Mouse (Mus musculus) spleen, adult 12 weeks (tissue): Measurements from ENCODE around the gene Kpna6.

ENCODE experiments used
- DNase-seq: peaks from one replicate; pipeline ENCODE4 v3.0.0; 2022; ENCODE audit warnings: low spot score

The Kpna6 gene

DNA sequence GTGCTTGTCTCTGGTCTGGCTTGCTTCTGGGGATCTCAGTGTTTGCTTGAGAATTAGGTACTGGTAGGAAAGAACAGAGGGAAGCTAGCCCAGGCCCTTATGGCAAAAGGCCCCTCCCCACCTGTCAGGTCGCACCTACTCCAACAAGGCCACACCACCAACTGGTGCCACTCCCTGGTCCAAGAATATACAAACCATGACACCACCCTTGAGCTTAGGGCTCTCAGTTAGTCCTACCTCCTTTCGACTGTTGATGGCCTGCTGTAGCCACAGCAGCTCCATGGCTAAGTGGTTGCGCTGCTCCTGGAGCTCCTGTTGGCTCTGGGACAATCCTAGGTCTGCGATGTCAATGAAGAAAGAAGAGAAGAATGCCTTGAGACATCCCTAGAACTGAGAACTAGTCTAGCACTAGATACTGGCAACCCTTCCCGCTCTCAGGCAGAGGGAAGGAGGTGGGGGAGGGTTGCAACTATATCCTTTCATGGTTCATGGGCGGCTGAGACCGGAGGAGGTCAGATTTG, 55.4 kb downstream of the Kpna6 start:
- no peak for DNase-seq

DNA sequence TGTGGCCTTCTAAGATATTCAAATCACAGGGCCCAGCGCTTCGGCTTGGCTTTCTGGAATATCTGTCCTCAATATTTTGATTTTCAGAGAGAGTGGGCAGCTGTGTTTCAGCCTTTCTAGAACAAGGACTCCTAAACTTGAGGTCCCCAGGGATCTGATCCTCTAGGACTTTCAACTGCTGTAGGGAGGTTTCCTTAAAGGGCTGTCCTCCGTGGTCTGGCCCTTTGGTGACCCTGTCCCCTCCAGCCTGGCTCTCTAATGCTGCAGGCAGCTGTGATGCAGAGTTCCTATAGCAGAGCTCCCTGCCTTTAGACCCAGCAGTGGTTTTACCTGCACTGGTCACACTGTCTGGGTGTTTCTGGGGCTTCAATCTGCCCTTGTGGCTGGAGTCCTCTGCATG, 55.9 kb downstream of the Kpna6 start:
- DNase-seq, result no peak

DNA sequence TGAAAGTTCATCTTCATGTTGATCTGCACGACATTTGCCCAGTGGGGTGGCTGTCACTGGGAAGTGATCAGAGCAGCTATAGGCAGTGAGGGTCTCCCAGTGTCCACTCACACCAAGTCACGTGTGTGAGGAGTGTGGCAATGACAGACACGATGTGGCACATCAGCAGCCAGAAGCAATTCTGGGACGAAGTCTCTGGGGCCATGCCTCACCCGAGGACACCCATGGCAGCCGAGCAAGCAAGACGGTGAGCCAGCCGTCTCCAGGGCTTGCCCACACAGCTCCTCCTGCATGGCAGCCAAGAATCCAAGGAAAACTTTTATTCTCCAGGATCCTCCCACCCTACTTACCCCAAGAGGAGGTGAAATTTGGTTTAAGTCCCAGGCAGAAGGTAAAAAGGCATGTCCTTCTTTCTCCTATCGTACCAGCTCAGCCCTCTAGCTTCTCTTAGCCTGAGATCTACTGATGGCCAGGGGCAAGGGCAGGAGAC, 56.7 kb downstream of the Kpna6 start:
- no peak for DNase-seq

DNA sequence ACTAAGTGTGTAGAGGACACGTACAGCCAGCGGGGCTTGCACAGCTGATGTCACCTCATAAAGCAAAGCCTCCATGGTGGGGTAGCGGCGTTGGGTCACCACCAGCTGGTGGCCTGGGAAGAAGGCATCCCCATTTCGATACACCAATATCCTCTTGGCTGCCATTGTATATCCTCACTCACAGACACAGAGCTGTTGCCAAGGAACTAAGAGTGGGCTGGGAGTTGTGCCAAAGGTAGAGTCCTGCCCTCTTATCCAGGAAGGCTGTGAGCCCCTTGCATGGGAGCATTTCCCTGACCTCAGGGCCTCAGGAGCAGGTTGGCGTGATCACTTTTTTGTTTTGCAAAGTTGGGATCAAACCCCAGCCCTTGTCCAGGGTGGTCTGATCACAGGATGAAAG, 58.5 kb downstream of the Kpna6 start, which contains the start of gene Dcdc2b:
TSS of gene Dcdc2b (minus strand) at position 165 of the 400 bp plus-strand sequence.
- no peak for DNase-seq

DNA sequence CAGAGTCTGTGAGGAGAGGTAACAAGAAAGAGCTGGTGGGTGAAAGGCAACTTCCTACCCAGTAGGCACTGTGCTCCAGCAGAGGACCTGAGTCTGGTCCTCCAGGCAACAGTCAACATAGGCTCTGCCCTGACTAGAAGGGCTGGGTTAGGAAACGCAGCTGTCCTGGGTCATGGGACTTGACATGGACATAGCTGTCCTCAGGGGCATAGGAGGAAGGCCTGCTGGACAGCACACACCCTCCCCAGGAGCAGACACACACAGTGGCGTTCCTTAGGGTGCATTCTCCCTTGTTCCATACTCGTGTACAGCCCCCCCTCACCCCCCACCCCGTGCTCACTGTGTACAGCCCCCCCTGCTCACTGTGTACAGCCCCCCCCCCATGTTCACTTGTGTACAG, 62.1 kb downstream of the Kpna6 start:
- DNase-seq, result no peak

DNA sequence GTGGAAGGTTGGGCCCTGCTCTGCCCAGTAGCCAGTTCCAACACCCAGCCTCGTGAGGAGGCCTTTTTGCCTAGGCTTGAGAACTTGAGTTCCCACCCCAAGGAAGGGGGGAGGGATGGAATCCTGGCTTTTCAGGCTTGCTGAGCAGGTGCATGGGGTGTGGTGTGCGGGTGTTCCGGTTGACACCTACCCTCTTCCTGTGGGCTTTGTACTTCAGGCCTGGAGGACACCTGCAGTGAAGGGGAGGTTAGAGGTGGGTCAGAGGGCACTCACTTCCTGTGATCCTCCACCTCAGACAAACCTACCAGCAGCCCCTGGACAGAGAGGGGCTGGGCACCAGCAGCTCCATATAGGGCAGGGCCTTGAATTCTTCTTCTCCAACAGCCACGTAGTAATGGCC, 62.5 kb downstream of the Kpna6 start:
- no peak for DNase-seq

DNA sequence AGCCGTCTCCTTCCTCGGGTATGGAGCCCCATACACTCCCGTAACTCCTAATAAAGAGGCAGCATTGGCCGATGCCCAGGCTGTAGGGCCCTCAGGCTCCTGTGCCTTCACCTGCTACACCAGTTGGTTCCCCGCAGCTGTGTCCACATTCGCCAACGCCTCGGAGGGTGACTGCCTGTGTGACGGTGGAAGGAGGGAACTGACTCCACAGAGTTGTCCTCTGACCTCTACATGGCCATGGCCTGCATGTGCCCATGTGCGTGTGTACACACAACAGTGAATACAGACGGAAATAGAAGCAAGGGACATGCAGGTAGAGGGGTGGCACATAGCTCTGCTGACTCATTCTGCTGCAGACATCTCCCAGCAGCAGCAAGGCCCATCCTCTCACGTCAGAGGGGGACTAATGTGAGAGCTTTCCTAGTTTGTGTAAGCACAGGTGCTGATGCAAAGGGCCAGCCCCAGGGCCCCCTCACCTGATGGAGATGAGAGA, 63.4 kb downstream of the Kpna6 start:
- no peak for DNase-seq

DNA sequence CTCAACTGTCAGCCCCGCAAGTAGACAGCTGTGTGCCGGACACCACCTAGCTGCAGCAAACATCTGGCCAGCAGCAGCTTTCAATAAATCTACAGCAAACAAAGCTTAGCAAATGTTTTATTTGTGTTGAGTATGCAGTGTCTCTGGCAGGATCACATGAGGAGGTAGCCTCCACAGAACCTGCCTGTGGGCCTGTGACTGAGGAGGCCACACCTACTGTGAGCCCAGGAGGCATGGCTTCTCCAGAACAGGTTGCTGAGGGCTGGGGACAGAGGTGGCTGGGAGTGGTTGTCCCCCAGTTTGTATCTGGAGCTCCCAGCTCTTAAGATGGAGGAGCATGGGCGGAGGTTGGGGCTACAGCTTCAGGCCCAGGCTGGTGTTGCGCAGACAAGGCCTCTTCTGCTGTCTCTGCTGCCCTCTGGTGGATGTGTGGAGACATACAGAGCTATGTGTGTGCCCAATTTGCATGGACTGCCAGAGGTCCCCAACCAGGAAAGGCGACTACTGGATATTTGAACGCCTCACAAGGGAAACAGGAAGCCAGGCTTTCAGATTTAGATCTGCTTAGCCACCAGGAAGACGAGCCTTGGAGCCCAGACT, 64.0 kb downstream of the Kpna6 start:
- peak; percentile 73 for DNase-seq

DNA sequence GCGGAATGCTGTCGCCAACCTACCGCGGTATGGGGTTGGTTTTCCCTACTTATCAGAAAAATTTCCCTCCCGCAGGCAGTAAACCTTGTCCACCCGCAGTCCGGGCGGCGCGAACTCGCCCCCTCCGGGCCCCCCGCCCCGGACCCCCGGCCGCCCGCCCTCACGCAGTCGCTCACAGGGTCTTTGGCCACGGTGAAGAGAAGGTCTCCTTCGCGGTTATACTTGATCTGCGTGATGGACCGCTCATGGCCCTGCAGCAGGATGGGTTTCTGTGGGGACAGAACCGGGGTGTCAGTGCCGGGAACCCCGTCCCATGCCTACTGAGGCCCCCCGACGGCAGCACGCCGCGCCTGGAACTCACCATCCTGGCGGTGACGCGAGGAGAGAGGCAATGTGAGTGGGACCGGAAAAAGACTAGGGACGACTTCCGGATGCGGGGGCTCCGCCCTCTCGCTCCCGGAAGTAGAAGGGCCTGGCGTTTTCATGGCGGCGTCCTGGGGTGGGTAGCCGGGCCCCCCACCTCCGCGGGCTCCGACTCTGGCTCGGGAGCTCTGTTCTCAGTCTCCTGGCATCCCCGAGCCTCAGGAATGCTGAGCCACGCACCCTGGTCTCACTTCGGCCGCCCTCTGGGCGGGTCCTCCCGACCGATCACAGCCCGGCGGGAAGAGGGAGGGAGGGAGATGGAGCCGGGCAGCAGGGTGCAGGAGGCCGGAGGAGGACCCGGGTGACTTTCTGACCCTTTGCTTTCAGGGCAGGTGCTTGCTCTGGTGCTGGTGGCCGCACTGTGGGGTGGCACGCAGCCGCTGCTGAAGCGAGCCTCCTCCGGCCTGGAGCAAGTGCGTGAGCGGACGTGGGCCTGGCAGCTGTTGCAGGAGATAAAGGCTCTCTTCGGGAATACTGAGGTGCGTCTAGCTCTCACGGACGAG, 72.1 kb downstream of the Kpna6 start, which contains the start of the genes Eif3i and Tmem234:
TSS of gene Eif3i (minus strand) at position 416 of the 926 bp plus-strand sequence.
TSS of gene Tmem234 (plus strand) at position 436 of the 926 bp plus-strand sequence.
- peak; percentile 75 for DNase-seq
